Mouse (Mus musculus) forebrain, embryonic 16.5 days (tissue): ENCODE data around the gene Nradd. TPM values are rescaled to one million over a fixed set of nuclear protein-coding genes. Genes with fewer than 3 reads are reported as not detected.

ENCODE experiments used
- ATAC-seq: fragments of 200-750 bp; cut with Nextera tagmentation; 2 replicates; pipeline ENCODE4 v1.8.0; 2017; ENCODE audit warnings: mild to moderate bottlenecking, moderate library complexity
- H3K27ac ChIP-seq: fragments of 300-500 bp; sonication (generic); 2 replicates; pipeline ENCODE4 v1.5.1; 2014; ENCODE audit warnings: low read length, control low read depth
- H3K27me3 ChIP-seq: fragments of 300-500 bp; sonication (generic); replicated peaks from 2 replicates; pipeline ENCODE4 v1.6.1; 2014; ENCODE audit warnings: low read length; ENCODE audit not compliant: control insufficient read depth, insufficient read depth
- H3K36me3 ChIP-seq: fragments of 300-500 bp; sonication (generic); 2 replicates; pipeline ENCODE4 v1.6.1; 2014; ENCODE audit not compliant: control insufficient read depth, insufficient read depth
- H3K4me1 ChIP-seq: fragments of 300-500 bp; sonication (generic); replicated peaks from 2 replicates; pipeline ENCODE4 v1.6.1; 2014; ENCODE audit warnings: low read length; ENCODE audit not compliant: control insufficient read depth, insufficient read depth
- H3K4me2 ChIP-seq: fragments of 300-500 bp; sonication (generic); 2 replicates; pipeline ENCODE4 v1.6.1; 2014; ENCODE audit warnings: mild to moderate bottlenecking, low read length, control low read depth
- H3K4me3 ChIP-seq: fragments of 300-500 bp; sonication (generic); replicated peaks from 2 replicates; pipeline ENCODE4 v1.5.1; 2014; ENCODE audit warnings: mild to moderate bottlenecking, low read length, control low read depth
- H3K9ac ChIP-seq: fragments of 300-500 bp; sonication (generic); replicated peaks from 2 replicates; pipeline ENCODE4 v1.6.1; 2014; ENCODE audit warnings: low read depth, low read length, control low read depth
- H3K9me3 ChIP-seq: fragments of 300-500 bp; sonication (generic); 2 replicates; pipeline ENCODE4 v1.6.1; 2016; ENCODE audit warnings: low read length; ENCODE audit not compliant: control insufficient read depth
- WGBS: fragments of 180-500 bp; shearing (Covaris S2); extraction: QIAGEN DNeasy Blood & Tissue Kit; methylation state at CpG from one replicate; pipeline ENCODE4 v1.1.7; 2014; 5-methylcytosine and 5-hydroxymethylcytosine counted together
- polyA plus RNA-seq: library from polyadenylated mRNA; unstranded; fragments of >200 nt; fragmentation: Nextera tagmentation; extraction: Ambion mirVana; gene quantifications from 2 replicates; pipeline ENCODE4 v1.2.1, GENCODE M21; 2015

Gene Nradd
- polyA plus RNA-seq, 1 experiment from 2014 or later, result 29.0 TPM

GRCm38 (mm10) chr9:110641006-110641405 lies 16.8 kb upstream of the Nradd start:
- H3K27me3 ChIP-seq, result no peaks in the 10 kb centered on the region
- H3K4me1 ChIP-seq, result no peaks in the 10 kb centered on the region
- ATAC-seq, result no peak
- no peaks in the 10 kb centered on the region for H3K36me3 ChIP-seq
- no peaks in the 10 kb centered on the region for H3K9me3 ChIP-seq
- no peak overlapping the region for H3K4me2 ChIP-seq
- H3K4me3 ChIP-seq, result no peak overlapping the region
- 92% methylated on average over 5 of the region's 5 CpGs for WGBS
- no peak overlapping the region for H3K9ac ChIP-seq
- H3K27ac ChIP-seq, result no peak overlapping the region

- Histone ChIP-seq H3K4me3 (no peak overlapping the region), H3K9me3 (no peaks in the 10 kb centered on the region), H3K9ac (no peak overlapping the region), H3K4me1 (no peaks in the 10 kb centered on the region), H3K4me2 (no peak overlapping the region), H3K27ac (no peak overlapping the region), H3K27me3 (no peaks in the 10 kb centered on the region), H3K36me3 (no peaks in the 10 kb centered on the region)
- 85% methylated on average over 10 of the region's 10 CpGs for WGBS
- ATAC-seq, result no peak
These were observed 14.4 kb upstream of the Nradd start for GRCm38 (mm10) chr9:110638611-110639021.

GRCm38 (mm10) chr9:110635225-110635624 lies 11.0 kb upstream of the Nradd start:
- H3K9ac ChIP-seq, result no peak overlapping the region
- no peaks in the 10 kb centered on the region for H3K36me3 ChIP-seq
- WGBS, result 7% methylated on average over 19 of the region's 19 CpGs
- H3K27me3 ChIP-seq, result no peaks in the 10 kb centered on the region
- no peak overlapping the region for H3K4me2 ChIP-seq
- H3K4me3 ChIP-seq, result no peak overlapping the region
- ATAC-seq, result peak; percentile 59
- no peaks in the 10 kb centered on the region for H3K9me3 ChIP-seq
- 0 out of 2 replicates have a peak, but pooled peaks cover 4% of the 10 kb centered on the region for H3K4me1 ChIP-seq
- no peak overlapping the region for H3K27ac ChIP-seq

- Histone ChIP-seq H3K27me3 (no peaks in the 10 kb centered on the region), H3K9me3 (no peaks in the 10 kb centered on the region), H3K27ac (no peak overlapping the region), H3K36me3 (no peaks in the 10 kb centered on the region), H3K9ac (no peak overlapping the region), H3K4me3 (no peak overlapping the region), H3K4me2 (no peak overlapping the region), H3K4me1 (0 out of 2 replicates have a peak, but pooled peaks cover 4% of the 10 kb centered on the region)
- 85% methylated on average over 17 of the region's 17 CpGs for WGBS
- no peak for ATAC-seq
These were observed 9.6 kb upstream of the Nradd start for GRCm38 (mm10) chr9:110633882-110634281.

GRCm38 (mm10) chr9:110632671-110633070 lies 8.4 kb upstream of the Nradd start:
- no peak overlapping the region for H3K27ac ChIP-seq
- no peaks in the 10 kb centered on the region for H3K27me3 ChIP-seq
- no peak overlapping the region for H3K4me2 ChIP-seq
- H3K9me3 ChIP-seq, result no peaks in the 10 kb centered on the region
- H3K36me3 ChIP-seq, result no peaks in the 10 kb centered on the region
- WGBS, result 87% methylated on average over 14 of the region's 15 CpGs
- no peak overlapping the region for H3K9ac ChIP-seq
- H3K4me1 ChIP-seq, result 0 out of 2 replicates have a peak, but pooled peaks cover 4% of the 10 kb centered on the region
- ATAC-seq, result no peak
- no peak overlapping the region for H3K4me3 ChIP-seq

GRCm38 (mm10) chr9:110631651-110632275 lies 7.5 kb upstream of the Nradd start:
- WGBS, result 23% methylated on average over 30 of the region's 30 CpGs
- Histone ChIP-seq H3K9me3 (no peaks in the 10 kb centered on the region), H3K4me3 (peak overlapping the region; percentile 22), H3K27me3 (no peaks in the 10 kb centered on the region), H3K4me1 (0 out of 2 replicates have a peak, but pooled peaks cover 4% of the 10 kb centered on the region), H3K27ac (no peak overlapping the region), H3K9ac (no peak overlapping the region; the same call in 1 of the 2 replicates), H3K4me2 (peak overlapping the region; percentile 56), H3K36me3 (no peaks in the 10 kb centered on the region)
- peak; percentile 36; the same call in 1 of the 2 replicates for ATAC-seq

GRCm38 (mm10) chr9:110631191-110631590 lies 6.9 kb upstream of the Nradd start:
- Histone ChIP-seq H3K9ac (no peak overlapping the region; the same call in 1 of the 2 replicates), H3K4me1 (0 out of 2 replicates have a peak, but pooled peaks cover 4% of the 10 kb centered on the region), H3K27ac (no peak overlapping the region), H3K27me3 (no peaks in the 10 kb centered on the region), H3K4me2 (peak overlapping the region; percentile 56), H3K36me3 (no peaks in the 10 kb centered on the region), H3K4me3 (peak overlapping the region; percentile 22), H3K9me3 (no peaks in the 10 kb centered on the region)
- 8% methylated on average over 10 of the region's 10 CpGs for WGBS
- ATAC-seq, result peak; percentile 32; the same call in 1 of the 2 replicates

GRCm38 (mm10) chr9:110630171-110630570 lies 5.9 kb upstream of the Nradd start:
- Histone ChIP-seq H3K36me3 (no peaks in the 10 kb centered on the region), H3K27me3 (no peaks in the 10 kb centered on the region), H3K27ac (no peak overlapping the region), H3K4me1 (peaks cover 7% of the 10 kb centered on the region), H3K9ac (no peak overlapping the region), H3K4me2 (no peak overlapping the region), H3K9me3 (no peaks in the 10 kb centered on the region), H3K4me3 (no peak overlapping the region)
- ATAC-seq, result no peak
- 84% methylated on average over 15 of the region's 15 CpGs for WGBS

- Histone ChIP-seq H3K4me2 (peak overlapping the region; percentile 97), H3K4me3 (peak overlapping the region; percentile 63), H3K27me3 (no peaks in the 10 kb centered on the region), H3K9ac (peak overlapping the region; percentile 77), H3K9me3 (no peaks in the 10 kb centered on the region), H3K27ac (peak overlapping the region; percentile 79), H3K4me1 (peaks cover 16% of the 10 kb centered on the region), H3K36me3 (no peaks in the 10 kb centered on the region)
- no peak; the same call in 1 of the 2 replicates for ATAC-seq
- WGBS, result 67% methylated on average over 11 of the region's 11 CpGs
These were observed 1.2 kb upstream of the Nradd start for GRCm38 (mm10) chr9:110625350-110625908.
